Mouse (Mus musculus) liver, embryonic 13.5 days (tissue): Measurements from ENCODE around the gene Slc37a3. TPM values are rescaled to one million over a fixed set of nuclear protein-coding genes. Genes with fewer than 3 reads are reported as not detected.
A peak's percentile ranks its signal among the peaks of the same experiment; 100 is the strongest.
"Not testable (repeated sequence)": the region's sequence is repeated elsewhere in the genome, so short reads cannot be mapped to it uniquely, and the experiment has no call there.

Experiments used
- ATAC-seq: fragments of 200-750 bp; cut with Nextera tagmentation; 2 replicates; pipeline ENCODE4 v1.8.0; 2017; ENCODE audit warnings: low read depth, mild to moderate bottlenecking, moderate number of reproducible peaks, moderate library complexity
- DNase-seq: peaks from one replicate; pipeline ENCODE4 v3.0.0; 2022
- H3K27ac ChIP-seq: fragments of 300-500 bp; sonication (generic); 2 replicates; pipeline ENCODE4 v1.5.1; 2015; ENCODE audit warnings: moderate library complexity, mild to moderate bottlenecking, inconsistent platforms
- H3K27me3 ChIP-seq: fragments of 300-500 bp; sonication (generic); 2 replicates; pipeline ENCODE4 v1.6.1; 2015; ENCODE audit warnings: mild to moderate bottlenecking, inconsistent platforms
- H3K36me3 ChIP-seq: fragments of 300-500 bp; sonication (generic); 2 replicates; pipeline ENCODE4 v1.6.1; 2015; ENCODE audit warnings: mild to moderate bottlenecking, inconsistent platforms
- H3K4me1 ChIP-seq: fragments of 300-500 bp; sonication (generic); replicated peaks from 2 replicates; pipeline ENCODE4 v1.6.1; 2015; ENCODE audit warnings: inconsistent platforms
- H3K4me2 ChIP-seq: fragments of 300-500 bp; sonication (generic); 2 replicates; pipeline ENCODE4 v1.6.1; 2015; ENCODE audit warnings: inconsistent platforms, mild to moderate bottlenecking, moderate library complexity
- H3K4me3 ChIP-seq: fragments of 300-500 bp; sonication (generic); replicated peaks from 2 replicates; pipeline ENCODE4 v1.5.1; 2015; ENCODE audit warnings: mild to moderate bottlenecking, inconsistent platforms
- H3K9ac ChIP-seq: fragments of 300-500 bp; sonication (generic); 2 replicates; pipeline ENCODE4 v1.6.1; 2015; ENCODE audit warnings: mild to moderate bottlenecking, inconsistent platforms
- H3K9me3 ChIP-seq: fragments of 300-500 bp; sonication (generic); replicated peaks from 2 replicates; pipeline ENCODE4 v1.6.1; 2016; ENCODE audit warnings: inconsistent platforms
- WGBS: fragments of 180-500 bp; shearing (Covaris S2); methylation state at CpG from one replicate; pipeline ENCODE4 v1.1.7; 2015; ENCODE audit not compliant: insufficient replicate concordance; 5-methylcytosine and 5-hydroxymethylcytosine counted together
- polyA plus RNA-seq: library from polyadenylated mRNA; unstranded; fragments of >200 nt; fragmentation: Nextera tagmentation; extraction: Ambion mirVana; gene quantifications from 2 replicates; pipeline ENCODE4 v1.2.1, GENCODE M21; 2015

Gene Slc37a3
- polyA plus RNA-seq, 1 experiment from 2014 or later: 6.8 TPM

- not testable (repeated sequence) for H3K4me2 ChIP-seq, H3K9me3 ChIP-seq, DNase-seq, H3K4me3 ChIP-seq, H3K9ac ChIP-seq, H3K27ac ChIP-seq, H3K36me3 ChIP-seq
- WGBS: 64% methylated on average over 13 of the region's 13 CpGs
- H3K4me1 ChIP-seq: peaks cover 26% of the 10 kb centered on the region
- 0 out of 2 replicates have a peak, but pooled peaks have one; percentile 6 for ATAC-seq
- H3K27me3 ChIP-seq: peaks cover 71% of the 10 kb centered on the region
Observed at GRCm38 (mm10) chr6:39378161-39378835, 823 bp upstream of the Slc37a3 start.

GRCm38 (mm10) chr6:39376775-39377174 is 700 bp downstream of the Slc37a3 start:
- Histone ChIP-seq H3K27me3 (peaks cover 58% of the 10 kb centered on the region), H3K27ac (no peak overlapping the region), H3K9me3 (no peaks in the 10 kb centered on the region), H3K36me3 (no peaks in the 10 kb centered on the region), H3K4me2 (peak overlapping the region; percentile 96), H3K4me1 (peaks cover 33% of the 10 kb centered on the region), H3K4me3 (peak overlapping the region; percentile 91), H3K9ac (peak overlapping the region; percentile 91)
- ATAC-seq: no peak
- DNase-seq: no peak
- 22% methylated on average over 9 of the region's 9 CpGs for WGBS

- no peak overlapping the region for H3K27ac ChIP-seq
- H3K36me3 ChIP-seq: no peaks in the 10 kb centered on the region
- no peak overlapping the region for H3K4me3 ChIP-seq
- ATAC-seq (no peak), DNase-seq (no peak)
- peaks cover 33% of the 10 kb centered on the region for H3K27me3 ChIP-seq
- no peak overlapping the region for H3K9ac ChIP-seq
- H3K4me1 ChIP-seq: peaks cover 27% of the 10 kb centered on the region
- 68% methylated on average over 4 of the region's 4 CpGs for WGBS
- no peaks in the 10 kb centered on the region for H3K9me3 ChIP-seq
- H3K4me2 ChIP-seq: no peak overlapping the region
Observed at GRCm38 (mm10) chr6:39373301-39373955, 4.0 kb downstream of the Slc37a3 start.

GRCm38 (mm10) chr6:39372727-39373126 is 4.7 kb downstream of the Slc37a3 start:
- Histone ChIP-seq H3K9ac (no peak overlapping the region), H3K4me1 (peaks cover 27% of the 10 kb centered on the region), H3K9me3 (no peaks in the 10 kb centered on the region), H3K27ac (no peak overlapping the region), H3K36me3 (no peaks in the 10 kb centered on the region), H3K27me3 (peaks cover 30% of the 10 kb centered on the region), H3K4me2 (no peak overlapping the region), H3K4me3 (no peak overlapping the region)
- DNase-seq (no peak), ATAC-seq (no peak)
- WGBS: 12% methylated on average over 7 of the region's 7 CpGs

GRCm38 (mm10) chr6:39372042-39372441 is 5.4 kb downstream of the Slc37a3 start:
- no peaks in the 10 kb centered on the region for H3K9me3 ChIP-seq
- no peak overlapping the region for H3K4me3 ChIP-seq
- H3K27ac ChIP-seq: no peak overlapping the region
- DNase-seq (no peak), ATAC-seq (no peak)
- H3K4me1 ChIP-seq: peaks cover 23% of the 10 kb centered on the region
- H3K9ac ChIP-seq: no peak overlapping the region
- no peak overlapping the region for H3K4me2 ChIP-seq
- H3K27me3 ChIP-seq: peaks cover 26% of the 10 kb centered on the region
- H3K36me3 ChIP-seq: no peaks in the 10 kb centered on the region

- H3K4me2 ChIP-seq: no peak overlapping the region
- WGBS: 70% methylated on average over 3 of the region's 3 CpGs
- ATAC-seq: no peak
- peaks cover 10% of the 10 kb centered on the region for H3K4me1 ChIP-seq
- no peak overlapping the region for H3K27ac ChIP-seq
- no peaks in the 10 kb centered on the region for H3K36me3 ChIP-seq
- H3K9ac ChIP-seq: no peak overlapping the region
- peaks cover 21% of the 10 kb centered on the region for H3K27me3 ChIP-seq
- H3K9me3 ChIP-seq: no peaks in the 10 kb centered on the region
- no peak overlapping the region for H3K4me3 ChIP-seq
- no peak for DNase-seq
Observed at GRCm38 (mm10) chr6:39369631-39370030, 7.8 kb downstream of the Slc37a3 start.

- WGBS: 75% methylated on average over 2 of the region's 2 CpGs
- DNase-seq (no peak), ATAC-seq (no peak)
- no peak overlapping the region for H3K4me3 ChIP-seq
- H3K4me1 ChIP-seq: no peaks in the 10 kb centered on the region
- no peak overlapping the region for H3K4me2 ChIP-seq
- H3K9ac ChIP-seq: no peak overlapping the region
- no peaks in the 10 kb centered on the region for H3K27me3 ChIP-seq
- H3K9me3 ChIP-seq: no peaks in the 10 kb centered on the region
- no peak overlapping the region for H3K27ac ChIP-seq
- peaks cover 6% of the 10 kb centered on the region for H3K36me3 ChIP-seq
Observed at GRCm38 (mm10) chr6:39362684-39363083, 14.8 kb downstream of the Slc37a3 start.

GRCm38 (mm10) chr6:39359207-39359606 is 18.3 kb downstream of the Slc37a3 start:
- WGBS: 87% methylated on average over 9 of the region's 9 CpGs
- H3K27me3 ChIP-seq, DNase-seq, H3K4me1 ChIP-seq, ATAC-seq, H3K4me2 ChIP-seq, H3K9me3 ChIP-seq, H3K4me3 ChIP-seq, H3K27ac ChIP-seq, H3K9ac ChIP-seq: not testable (repeated sequence)
- peaks cover 21% of the 10 kb centered on the region for H3K36me3 ChIP-seq

- H3K27me3 ChIP-seq: no peaks in the 10 kb centered on the region
- WGBS: 78% methylated on average over 6 of the region's 6 CpGs
- DNase-seq: no peak
- H3K27ac ChIP-seq: no peak overlapping the region
- H3K9ac ChIP-seq: no peak overlapping the region
- no peak overlapping the region for H3K4me2 ChIP-seq
- no peaks in the 10 kb centered on the region for H3K4me1 ChIP-seq
- H3K4me3 ChIP-seq: no peak overlapping the region
- peaks cover 7% of the 10 kb centered on the region for H3K36me3 ChIP-seq
- H3K9me3 ChIP-seq: no peaks in the 10 kb centered on the region
- ATAC-seq: no peak
Observed at GRCm38 (mm10) chr6:39348946-39349345, 28.5 kb downstream of the Slc37a3 start.

GRCm38 (mm10) chr6:39347880-39348814 is 29.3 kb downstream of the Slc37a3 start:
- no peaks in the 10 kb centered on the region for H3K9me3 ChIP-seq
- H3K4me2 ChIP-seq: no peak overlapping the region
- H3K27ac ChIP-seq: no peak overlapping the region
- no peaks in the 10 kb centered on the region for H3K27me3 ChIP-seq
- H3K4me3 ChIP-seq: no peak overlapping the region
- H3K36me3 ChIP-seq: peaks cover 8% of the 10 kb centered on the region; the same call in 1 of the 2 replicates
- H3K9ac ChIP-seq: no peak overlapping the region
- 51% methylated on average over 4 of the region's 4 CpGs for WGBS
- ATAC-seq: no peak
- DNase-seq: no peak
- H3K4me1 ChIP-seq: no peaks in the 10 kb centered on the region

- Histone ChIP-seq H3K9ac (no peak overlapping the region), H3K27ac (no peak overlapping the region), H3K9me3 (no peaks in the 10 kb centered on the region), H3K4me2 (no peak overlapping the region), H3K4me1 (no peaks in the 10 kb centered on the region), H3K27me3 (no peaks in the 10 kb centered on the region), H3K4me3 (no peak overlapping the region), H3K36me3 (peaks cover 8% of the 10 kb centered on the region; the same call in 1 of the 2 replicates)
- 14% methylated on average over 15 of the region's 15 CpGs for WGBS
- DNase-seq: no peak
- no peak for ATAC-seq
Observed at GRCm38 (mm10) chr6:39346991-39347501, 30.4 kb downstream of the Slc37a3 start.
